Mouse (Mus musculus) brain, embryonic 14.5 days (tissue): ENCODE results near the gene Celsr2.

ENCODE experiments used
- CTCF ChIP-seq: fragments of 200-500 bp; IDR thresholded peaks from 2 replicates; pipeline ENCODE4 v1.5.1; 2012; ENCODE audit warnings: inconsistent platforms, mild to moderate bottlenecking, moderate library complexity, borderline replicate concordance; ENCODE audit not compliant: insufficient read depth, insufficient read length; ENCODE audit errors: extremely low read depth
- POLR2A ChIP-seq: fragments of 200-500 bp; IDR thresholded peaks from 2 replicates; pipeline ENCODE4 v1.6.1; 2012; ENCODE audit warnings: mild to moderate bottlenecking, inconsistent platforms, borderline replicate concordance; ENCODE audit not compliant: poor library complexity, insufficient read depth, insufficient read length, severe bottlenecking; ENCODE audit errors: extremely low read depth

DNA sequence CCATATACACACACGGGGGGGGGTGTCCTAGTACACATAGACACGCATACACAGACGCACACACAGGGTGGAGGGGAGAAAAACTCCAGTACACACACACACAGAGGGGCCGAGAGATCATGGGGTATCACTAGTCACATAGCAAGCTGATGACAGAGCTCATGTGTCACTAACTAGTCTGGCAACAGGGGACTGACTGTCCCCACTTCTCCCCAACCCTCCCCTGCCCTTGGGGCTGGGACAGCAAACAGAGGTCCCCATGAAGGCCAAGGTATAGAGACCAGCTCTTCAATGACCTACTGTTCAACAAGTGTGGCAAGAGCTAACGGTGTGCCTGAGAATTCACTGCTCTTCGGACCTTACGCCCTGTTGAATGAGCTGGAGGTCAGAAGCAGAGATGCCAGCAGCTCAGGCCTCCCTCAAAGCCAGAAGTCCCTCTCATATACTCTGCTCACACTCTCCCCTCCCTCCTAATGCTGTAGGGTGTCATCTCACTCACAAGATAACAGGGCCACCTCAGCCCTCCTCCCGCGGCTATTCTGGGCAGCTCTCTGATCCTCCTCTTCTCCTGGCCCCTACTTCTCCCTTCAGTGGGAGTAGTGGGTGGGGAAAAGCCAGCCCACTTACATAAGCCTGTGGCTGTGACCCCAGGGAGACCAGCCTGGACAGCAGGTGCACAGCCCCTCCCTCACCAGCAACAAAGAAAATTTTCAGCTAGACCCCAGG lies 50.9 kb downstream of the Celsr2 start, which contains the start of gene Mybphl:
- TF ChIP-seq POLR2A = no peak
- no peak for TF ChIP-seq CTCF
